Mouse (Mus musculus) right cerebral cortex, adult 18-20 months (tissue): Measurements from ENCODE around the gene Krtap13.
"Not testable (repeated sequence)": the region's sequence is repeated elsewhere in the genome, so short reads cannot be mapped to it uniquely, and the experiment has no call there.

Experiments
- DNase-seq: peaks from one replicate; pipeline ENCODE4 v3.0.0; 2022; ENCODE audit warnings: mixed read lengths

The Krtap13 gene

DNA sequence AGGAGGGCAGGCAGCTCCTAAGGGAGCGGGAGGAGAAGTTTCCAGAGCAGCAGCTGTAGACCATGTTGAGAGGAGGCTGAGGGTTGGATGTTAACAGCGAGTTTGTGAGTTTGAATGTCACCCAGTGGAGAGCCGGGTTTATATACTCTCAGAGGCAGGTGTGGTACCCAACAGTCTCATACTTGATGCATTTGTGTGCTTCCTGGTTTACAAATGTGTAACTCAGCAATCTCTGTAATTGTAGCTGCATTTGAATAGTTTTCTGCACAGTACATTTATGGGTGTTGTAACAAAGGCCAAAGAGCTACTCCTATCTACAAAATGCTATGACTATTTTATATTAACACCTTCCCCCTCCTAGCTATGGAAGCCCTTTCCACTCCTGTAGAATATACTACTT is at the start of gene Krtap13:
TSS of gene Krtap13 (minus strand) at position 101 of the 400 bp plus-strand sequence.
- DNase-seq, result not testable (repeated sequence)

DNA sequence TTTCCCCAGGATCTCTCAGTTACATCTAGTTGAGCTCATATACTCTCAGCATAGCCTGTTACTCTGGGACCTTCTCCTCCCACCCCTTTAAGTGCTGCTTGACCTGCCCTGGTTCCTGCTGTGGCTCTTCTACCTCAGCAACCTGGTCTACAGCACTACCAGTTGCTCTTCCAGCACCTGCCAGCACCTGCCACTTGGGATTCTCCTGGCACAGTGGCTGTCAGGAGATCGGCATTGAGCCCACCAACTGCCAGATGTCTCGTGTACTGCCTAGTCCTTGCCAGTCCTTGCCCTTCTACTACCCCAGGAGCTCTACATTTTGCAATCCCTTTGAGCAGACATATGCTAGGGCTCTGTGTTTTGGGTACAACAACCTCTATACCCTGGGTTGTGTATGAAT is 35.4 kb upstream of the Krtap13 start:
- no peak for DNase-seq

DNA sequence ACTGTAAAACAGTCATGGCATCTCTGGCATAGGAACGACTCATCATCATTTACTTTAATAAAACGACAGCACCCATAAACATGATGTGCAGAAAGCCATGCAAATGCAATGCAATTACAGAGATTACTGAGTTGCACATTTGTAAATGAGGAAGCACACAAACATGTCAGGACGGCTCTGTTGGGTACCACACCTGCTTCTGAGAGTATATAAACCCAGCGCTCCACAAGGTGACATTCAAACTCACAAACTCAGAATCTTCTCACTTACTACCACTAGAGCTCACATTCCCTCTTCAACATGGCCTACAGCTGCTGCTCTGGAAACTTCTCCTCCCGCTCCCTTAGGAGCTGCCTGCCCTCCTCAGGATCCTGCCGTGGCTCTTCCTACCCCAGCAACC is 26.2 kb upstream of the Krtap13 start, which contains the start of gene Gm5965:
TSS of gene Gm5965 (plus strand) at position 301 of the 400 bp plus-strand sequence.
- DNase-seq, result no peak

DNA sequence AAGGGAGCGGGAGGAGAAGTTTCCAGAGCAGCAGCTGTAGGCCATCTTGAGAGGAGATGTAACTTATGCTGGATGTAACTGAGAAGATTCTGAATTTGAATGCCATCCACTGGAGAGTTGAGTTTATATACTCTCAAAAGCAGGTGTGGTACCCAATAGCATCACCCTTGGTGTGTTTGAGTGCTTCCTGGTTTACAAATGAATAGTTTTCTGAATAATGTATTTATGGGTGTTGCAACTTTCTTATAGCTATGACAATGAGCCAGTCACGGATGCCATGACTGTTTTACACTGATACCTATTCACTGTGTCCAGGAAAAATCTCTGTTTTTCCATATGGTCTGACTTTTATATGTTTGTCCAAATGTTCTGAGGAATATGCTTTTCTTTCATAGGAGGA is 22.7 kb upstream of the Krtap13 start, which contains the start of gene 2310057N15Rik:
TSS of gene 2310057N15Rik (minus strand) at position 101 of the 400 bp plus-strand sequence.
- no peak for DNase-seq

DNA sequence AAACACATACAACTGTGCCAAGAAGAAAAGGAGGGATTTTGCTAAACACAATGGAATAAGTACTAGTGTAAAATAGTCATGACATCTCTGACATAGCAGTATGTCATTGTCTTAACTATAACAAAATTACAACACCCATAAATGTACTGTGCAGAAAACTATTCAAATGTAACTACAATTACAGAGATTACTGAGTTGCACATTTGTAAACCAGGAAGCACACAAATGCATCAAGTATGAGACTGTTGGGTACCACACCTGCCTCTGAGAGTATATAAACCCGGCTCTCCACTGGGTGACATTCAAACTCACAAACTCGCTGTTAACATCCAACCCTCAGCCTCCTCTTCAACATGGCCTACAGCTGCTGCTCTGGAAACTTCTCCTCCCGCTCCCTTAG is 7.1 kb upstream of the Krtap13 start, which contains the start of gene 2310034C09Rik:
TSS of gene 2310034C09Rik (plus strand) at position 301 of the 400 bp plus-strand sequence.
- not testable (repeated sequence) for DNase-seq

DNA sequence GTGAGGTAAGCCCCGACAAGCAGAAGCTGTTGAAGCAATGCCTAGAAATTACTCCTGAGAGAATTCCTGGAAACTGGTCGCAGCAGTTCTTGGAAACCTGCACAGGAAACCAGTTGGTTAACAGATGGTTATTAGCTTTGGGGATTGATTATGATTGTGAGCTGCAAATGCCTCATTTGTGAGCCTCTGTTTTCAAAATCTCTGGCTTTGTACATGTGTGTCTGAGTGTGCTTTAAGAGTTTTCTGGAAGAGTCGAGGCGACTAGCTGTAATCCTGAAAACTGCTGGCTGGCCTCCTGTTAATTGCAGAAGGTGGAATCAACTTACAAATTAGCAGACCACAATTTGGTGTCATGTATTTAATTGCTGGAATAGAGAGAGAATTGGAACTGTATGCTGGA is 3.5 kb downstream of the Krtap13 start:
- DNase-seq, result no peak

DNA sequence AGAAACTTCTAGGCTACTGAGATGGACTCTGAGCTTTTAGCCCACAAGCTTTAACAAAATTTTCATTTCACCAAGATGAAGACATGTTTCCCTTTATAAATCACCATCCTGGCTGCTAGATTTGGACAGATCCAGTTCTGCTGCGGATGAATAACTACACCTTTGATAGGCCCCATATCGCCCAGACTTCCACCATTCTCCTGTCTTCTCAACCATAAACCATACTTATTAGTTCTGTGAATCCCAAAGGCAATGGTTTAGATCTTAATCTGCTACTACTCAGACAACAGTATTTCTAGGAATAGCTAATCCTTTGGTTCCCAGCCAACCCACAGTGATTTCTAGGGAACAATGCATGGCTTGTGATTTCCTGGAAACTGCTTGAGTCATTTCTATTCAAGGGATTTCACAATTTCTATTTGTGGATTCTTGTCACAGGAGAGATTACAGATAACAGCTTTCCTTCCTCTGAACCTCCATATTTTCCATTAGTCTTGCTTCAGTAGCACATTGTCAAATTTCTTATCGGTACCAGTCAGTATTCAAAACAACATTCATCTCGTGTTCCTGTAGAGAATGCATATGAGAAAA is 6.6 kb downstream of the Krtap13 start:
- no peak for DNase-seq

DNA sequence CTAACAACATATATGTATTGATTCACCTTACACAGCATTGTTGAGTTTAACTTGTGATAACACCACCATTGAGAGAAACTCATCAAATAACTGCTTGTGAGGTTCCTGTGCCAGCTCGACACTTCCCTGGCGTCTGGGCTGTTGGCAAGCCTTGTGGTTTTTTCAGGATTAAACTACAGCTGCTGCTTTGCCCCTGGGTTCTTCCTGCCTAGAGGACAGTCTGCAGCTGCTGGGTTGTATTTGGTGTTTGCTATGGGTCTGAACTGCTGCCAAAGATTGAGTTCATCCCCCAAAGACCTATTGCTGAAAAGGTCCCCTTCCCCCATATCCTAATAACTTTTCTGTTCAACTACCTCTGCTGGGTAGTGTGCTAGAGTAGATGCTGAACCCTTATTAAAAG is 16.0 kb downstream of the Krtap13 start:
- no peak for DNase-seq

DNA sequence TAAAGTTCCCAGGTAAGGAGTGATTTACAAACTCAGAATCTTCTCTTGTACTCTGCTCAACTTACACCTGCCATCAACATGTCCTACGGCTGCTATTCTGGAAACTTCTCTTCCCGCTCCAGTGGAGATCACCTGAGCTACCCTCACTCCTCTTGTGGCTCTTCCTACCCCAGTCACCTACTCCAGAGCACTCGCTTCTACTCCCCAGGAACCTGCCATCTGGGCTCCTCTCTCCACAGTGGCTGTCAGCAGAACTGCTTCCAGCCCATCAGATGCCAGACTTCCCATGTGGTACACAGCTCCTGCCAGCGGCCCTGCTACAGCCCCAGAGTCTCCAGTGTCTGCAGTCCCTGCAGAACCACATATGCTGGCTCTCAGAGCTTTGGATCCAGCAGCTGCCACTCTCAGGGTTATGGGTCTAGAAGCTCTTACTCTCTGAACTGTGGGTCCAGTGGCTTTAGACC is 22.6 kb downstream of the Krtap13 start, which contains the start of gene Krtap13-1:
TSS of gene Krtap13-1 (plus strand) at position 51 of the 464 bp plus-strand sequence.
- DNase-seq, result no peak

DNA sequence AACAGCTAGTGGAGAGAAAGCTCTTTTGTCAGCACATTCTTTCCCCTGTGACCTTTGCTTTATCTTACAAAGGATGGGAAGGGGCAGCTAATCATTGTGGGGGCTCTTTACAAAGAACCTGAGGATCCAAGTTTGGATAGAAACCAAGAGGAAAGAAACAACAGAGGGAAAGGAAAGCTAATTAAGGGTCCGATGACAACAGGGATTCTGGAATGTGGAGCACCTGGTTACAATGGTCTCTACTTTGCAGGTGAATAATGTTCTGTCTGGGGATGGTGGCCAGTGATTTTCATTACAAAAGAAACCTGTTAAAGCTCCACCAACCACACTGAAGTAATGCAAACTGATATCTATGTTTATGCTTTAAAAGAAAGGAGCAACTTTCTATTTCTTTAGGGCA is 31.4 kb downstream of the Krtap13 start:
- DNase-seq, result no peak

DNA sequence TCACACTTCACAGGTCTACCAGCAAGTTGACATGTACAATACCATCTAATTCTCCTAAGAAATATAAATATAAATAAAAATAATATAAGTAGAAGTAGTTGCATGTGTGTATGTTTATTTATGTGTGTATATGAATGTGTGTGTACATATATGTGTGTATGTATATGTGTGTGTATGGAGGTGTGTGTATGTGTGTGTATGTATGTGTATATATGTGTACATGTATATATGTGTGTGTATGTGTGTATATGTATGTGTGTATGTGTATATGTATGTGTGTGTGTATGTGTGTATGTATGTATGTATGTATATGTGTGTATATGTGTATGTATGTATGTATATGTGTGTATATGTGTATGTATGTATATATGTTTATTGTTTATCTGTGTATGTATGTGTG is 34.9 kb downstream of the Krtap13 start:
- DNase-seq, result no peak

DNA sequence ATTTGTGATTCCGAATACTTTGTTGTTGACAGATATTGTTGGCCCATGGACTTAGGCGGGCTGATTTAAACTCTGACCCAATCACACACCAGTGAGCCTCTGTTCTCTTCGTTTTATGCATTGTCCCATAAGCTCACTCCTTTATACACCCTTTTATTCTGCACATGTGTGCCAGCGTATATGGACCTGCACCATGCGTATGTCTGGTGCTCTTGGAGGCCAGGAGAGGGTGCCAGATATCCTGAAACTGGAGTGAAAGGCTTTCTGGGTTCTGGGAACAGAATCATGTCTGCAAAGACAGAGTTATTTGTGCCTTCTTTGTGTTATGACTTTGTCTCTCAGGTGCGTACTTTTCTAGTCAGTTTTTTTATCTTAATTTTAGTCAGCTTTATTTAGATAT is 40.2 kb downstream of the Krtap13 start:
- DNase-seq, result no peak

DNA sequence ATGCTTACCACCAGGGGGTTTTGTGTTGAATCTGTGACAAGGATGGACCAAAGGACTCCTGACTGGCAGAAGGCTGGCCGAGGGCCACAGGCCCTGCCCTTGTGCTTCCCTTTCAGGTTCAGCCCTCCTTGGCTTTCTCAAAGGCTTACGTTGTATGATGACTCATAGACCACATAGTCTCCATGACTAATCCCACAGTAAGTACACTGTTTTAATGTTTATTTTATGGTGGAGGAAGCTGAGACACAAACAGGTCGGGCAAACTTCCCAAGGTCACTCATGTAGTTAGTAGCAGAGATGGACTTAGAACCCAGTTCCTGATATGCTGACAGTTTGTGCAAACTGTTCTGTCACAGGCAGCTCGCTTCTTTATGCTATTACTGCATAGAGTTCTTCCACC is 40.7 kb downstream of the Krtap13 start:
- no peak for DNase-seq

DNA sequence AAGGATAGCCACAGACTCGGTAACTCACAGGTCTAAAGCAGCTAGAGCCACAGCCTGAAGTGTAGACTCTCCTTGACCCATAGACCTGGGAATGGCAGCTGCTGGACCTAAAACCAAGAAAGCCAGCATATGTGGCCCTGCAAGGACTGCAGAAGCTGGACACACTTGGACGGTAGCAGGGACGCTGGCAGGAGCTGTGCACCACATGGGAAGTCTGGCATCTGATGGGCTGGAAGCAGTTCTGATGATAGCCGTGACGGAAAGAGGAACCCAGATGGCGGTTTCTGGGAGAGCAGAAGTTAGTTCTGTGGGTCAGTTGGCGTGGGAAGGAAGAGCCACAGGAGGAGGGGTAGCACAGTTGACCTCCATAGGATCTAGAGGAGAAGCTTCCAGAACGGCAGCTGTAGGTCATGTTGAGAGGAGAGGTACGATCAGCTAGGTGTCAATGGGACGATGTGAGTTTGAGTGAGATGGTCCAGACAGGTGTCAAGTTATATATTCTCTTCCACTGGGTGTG is 43.9 kb downstream of the Krtap13 start, which contains the start of gene 2310061N02Rik:
TSS of gene 2310061N02Rik (minus strand) at position 467 of the 517 bp plus-strand sequence.
- no peak for DNase-seq

DNA sequence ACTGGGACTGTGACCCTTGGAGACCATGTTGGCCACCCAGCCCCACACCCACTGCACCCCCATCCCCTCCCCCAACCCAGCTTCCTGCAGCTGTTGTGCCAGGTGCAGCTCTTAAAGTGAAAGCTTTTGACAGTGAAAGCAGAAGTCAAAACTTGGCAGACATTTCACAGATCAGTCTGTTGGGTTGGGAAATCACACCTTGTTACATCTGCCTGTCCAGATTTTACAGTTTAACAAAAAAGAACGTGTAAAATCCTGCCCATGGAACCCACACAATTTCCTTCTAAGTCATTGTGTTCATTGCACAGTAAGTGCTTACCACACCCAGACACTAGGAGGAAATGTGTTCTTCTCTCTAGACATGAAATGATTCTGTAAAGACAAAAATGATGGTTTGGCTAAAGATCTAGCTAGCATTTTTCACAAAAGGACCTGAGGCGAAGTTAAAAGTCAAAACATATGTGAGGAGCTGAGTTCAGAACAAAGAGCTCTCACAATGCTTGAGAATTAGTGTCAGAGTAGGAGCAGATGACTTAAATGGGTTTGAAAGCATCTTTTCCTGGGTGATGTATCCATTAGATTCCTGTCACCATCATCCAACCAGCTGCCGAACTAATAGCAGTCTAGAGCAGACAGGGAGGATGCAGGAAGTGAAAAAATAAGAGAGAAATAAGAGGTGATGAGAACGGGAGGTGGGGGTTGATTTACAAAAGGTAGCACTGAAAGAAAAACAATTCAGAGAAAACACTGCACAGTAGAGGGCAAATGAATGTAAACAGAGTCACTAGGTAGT is 50.2 kb downstream of the Krtap13 start:
- no peak for DNase-seq
